Mouse (Mus musculus): ENCODE data around the gene Mex3a.

DNA sequence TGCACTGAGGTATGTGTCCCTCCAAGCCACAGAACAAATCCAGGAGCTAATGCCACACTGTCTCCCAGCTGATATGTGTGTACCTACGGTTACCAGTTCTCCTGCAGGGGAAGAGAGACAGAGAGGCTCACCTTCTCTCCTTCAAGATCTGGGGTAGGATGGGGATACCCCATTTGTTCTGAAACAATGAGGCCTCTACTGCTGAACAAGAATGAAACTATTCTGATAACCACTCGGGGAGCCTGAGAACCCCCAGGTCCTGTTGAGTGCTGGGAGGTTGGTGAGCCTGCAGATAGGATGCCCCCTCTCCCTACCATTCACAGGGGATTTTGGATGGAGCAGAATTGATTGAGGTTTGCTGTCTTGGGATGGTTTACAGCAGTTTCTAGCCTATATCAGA lies 12.1 kb upstream of the Mex3a start:
- TF ChIP-seq CTCF (IDR thresholded peaks at IDR 0.05; ENCODE audit: insufficient read depth, low read length), result no peak
- TF ChIP-seq POLR2A (IDR thresholded peaks at IDR 0.05; ENCODE audit: borderline replicate concordance, extremely low read depth, low read depth, low read length), result no peak

Measured in lung, adult 2 months (tissue).